Mouse (Mus musculus) layer of hippocampus, adult 11-12 months (tissue): ENCODE data around the gene Trap1a.
"Not testable (repeated sequence)": the region's sequence is repeated elsewhere in the genome, so short reads cannot be mapped to it uniquely, and the experiment has no call there.

Experiments used
- DNase-seq: peaks from one replicate; pipeline ENCODE4 v3.0.0; 2022; ENCODE audit warnings: low spot score

Trap1a gene

DNA sequence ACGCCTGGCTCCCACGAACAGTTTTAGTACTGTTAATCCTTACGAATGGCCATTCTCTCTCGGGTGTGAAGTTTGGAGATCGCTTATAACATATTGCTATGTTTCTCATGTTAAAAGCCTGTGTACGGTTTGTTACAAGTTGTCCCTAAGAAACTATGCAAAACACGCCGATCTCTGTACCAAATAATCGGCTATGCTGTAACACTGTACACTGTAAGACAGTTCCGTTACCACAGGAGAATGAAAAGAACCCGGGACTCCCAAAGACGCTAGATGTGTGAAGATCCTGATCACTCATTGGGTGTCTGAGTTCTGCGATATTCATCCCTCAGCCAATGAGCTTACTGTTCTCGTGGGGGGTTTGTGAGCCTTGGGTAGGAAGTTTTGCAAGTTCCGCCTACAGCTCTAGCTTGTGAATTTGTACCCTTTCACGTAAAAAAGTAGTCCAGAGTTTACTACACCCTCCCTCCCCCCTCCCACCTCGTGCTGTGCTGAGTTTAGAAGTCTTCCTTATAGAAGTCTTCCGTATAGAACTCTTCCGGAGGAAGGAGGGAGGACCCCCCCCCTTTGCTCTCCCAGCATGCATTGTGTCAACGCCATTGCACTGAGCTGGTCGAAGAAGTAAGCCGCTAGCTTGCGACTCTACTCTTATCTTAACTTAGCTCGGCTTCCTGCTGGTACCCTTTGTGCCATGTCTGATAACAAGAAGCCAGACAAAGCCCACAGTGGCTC, at the start of gene Trap1a:
Trap1a (plus strand) TSS at position 421 of the 732 bp plus-strand sequence.
- no peak for DNase-seq

GRCm38 (mm10) chrX:139293114-139293513, 40.4 kb upstream of the Trap1a start:
- DNase-seq = no peak

GRCm38 (mm10) chrX:139295325-139295724, 38.2 kb upstream of the Trap1a start:
- DNase-seq = no peak

DNA sequence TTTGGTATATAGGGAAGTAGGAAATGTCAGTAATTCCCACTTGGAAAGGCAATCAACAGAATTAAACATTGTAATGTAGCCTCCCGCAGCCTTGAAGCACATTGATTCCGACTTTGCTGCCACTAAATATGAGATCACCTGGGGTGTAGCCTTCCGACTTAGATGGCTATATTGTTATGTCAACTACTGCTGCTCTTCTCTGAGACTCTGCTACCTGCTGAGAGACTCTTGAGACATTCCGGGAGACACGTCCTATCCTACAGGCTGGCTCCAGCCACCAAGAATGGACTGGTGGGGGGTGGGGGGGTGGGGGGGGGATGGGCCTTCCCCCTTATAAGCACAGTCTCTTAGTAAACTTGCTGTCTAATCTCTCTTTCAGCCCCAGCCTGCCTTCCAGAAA, 16.1 kb upstream of the Trap1a start:
- DNase-seq = not testable (repeated sequence)

- DNase-seq = no peak
Measured at GRCm38 (mm10) chrX:139332583-139332982, 900 bp upstream of the Trap1a start.

DNA sequence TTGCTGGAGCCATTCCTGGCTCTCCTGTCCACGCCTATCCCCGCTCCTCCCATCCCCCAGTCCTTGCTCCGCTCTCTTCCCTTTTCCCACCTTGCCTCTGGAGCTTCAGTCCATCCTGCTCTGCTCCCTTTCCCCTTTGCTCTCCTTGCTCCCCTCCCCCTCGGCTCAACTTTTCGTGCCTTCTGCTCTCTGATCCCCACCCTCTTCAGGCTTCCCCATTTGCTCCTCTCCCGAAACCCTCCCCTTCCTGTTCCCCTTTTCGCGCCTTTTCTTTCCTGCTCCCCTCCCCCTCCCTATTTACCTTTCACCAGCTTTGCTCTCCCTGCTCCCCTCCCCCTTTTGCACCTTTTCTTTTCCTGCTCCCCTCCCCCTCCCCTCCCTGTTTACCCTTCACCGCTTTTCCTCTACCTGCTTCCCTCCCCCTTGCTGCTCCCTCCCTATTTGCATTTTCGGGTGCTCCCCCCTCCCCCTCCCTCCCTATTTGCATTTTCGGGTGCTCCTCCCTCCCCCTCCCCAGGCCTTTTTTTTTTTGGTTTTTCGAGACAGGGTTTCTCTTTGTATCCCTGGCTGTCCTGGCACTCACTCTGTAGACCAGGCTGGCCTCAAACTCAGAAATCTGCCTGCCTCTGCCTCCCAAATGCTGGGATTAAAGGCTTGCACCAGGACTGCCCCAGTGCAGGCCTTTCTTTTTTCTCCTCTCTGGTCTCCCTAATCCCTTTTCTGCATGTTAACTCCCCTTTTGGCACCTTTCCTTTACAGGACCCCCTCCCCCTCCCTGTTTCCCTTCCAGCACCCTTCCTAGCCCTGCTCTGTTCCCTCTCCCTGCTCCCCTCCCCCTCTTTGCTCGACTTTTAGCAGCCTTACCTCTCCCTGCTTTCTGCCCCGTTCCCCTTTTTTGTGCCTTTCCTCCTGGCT, 1.3 kb downstream of the Trap1a start:
- DNase-seq = no peak

DNA sequence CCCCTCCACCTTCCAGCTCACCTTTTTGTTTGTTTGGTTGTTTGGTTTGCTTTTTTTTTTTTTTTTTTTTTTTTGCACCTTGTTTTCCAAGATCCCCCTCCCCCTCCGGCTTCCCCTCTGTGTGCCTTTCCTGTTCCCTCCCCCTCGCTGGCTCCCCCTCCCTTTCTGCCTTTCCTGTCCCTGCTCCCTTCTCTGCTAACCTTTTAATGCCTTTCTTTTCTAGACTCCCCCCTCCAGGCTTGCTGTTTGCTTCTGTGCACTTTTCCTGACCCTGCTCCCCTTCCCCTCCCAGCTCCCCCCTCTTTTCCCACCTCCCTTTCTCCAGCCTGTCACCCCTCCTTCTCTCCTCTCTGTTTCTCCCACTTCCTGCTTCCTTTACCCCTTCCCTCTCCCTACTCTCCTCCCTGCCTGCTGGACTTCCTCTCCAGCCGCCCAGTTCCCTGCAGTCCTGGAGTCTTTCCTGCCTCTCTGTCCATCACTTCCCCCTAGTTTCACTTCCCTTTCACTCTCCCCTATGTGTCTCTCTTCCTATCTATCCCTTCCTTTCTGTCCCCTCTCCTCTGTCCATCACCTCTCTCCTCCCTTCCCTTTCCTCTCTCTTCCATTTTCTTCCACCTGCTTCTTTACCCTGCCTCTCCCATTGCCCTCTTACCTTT, 2.1 kb downstream of the Trap1a start:
- DNase-seq = no peak

GRCm38 (mm10) chrX:139339553-139339952, 6.1 kb downstream of the Trap1a start:
- DNase-seq = no peak

- no peak for DNase-seq
Measured at GRCm38 (mm10) chrX:139341185-139341584, 7.7 kb downstream of the Trap1a start.

GRCm38 (mm10) chrX:139352192-139352772, 18.8 kb downstream of the Trap1a start:
- no peak for DNase-seq

DNA sequence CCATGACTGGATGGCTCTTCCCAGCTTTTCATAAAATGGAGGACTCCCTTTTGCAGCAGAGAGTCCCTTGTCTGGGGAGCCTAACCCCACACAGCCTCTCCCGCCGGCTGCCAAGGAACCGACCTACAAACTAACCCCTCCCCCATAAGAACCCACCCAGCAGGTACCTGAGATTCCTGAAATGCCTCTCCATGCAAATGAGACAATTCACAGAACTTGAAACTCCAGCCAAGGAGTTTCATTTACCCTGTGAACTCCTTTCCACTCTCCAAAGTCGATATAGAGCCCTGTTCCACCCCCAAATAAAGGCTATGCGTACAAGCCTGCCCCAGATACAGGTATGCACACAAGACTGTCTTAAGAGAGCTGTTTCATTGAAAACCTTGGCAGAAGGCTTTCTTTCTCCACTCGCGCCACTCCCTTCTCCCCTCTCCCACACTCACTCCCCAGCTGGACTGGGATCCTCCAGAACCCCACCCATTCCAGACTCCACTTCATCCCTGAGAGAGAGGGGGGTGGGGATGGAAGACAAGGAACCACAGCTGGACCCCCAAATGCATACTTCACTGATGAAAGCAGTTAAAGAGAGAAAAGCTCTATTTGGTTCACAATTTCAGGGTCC, 24.3 kb downstream of the Trap1a start:
- DNase-seq = no peak

GRCm38 (mm10) chrX:139358361-139358760, 24.9 kb downstream of the Trap1a start:
- no peak for DNase-seq

- DNase-seq = no peak
Measured at GRCm38 (mm10) chrX:139366837-139367528, 33.5 kb downstream of the Trap1a start.

DNA sequence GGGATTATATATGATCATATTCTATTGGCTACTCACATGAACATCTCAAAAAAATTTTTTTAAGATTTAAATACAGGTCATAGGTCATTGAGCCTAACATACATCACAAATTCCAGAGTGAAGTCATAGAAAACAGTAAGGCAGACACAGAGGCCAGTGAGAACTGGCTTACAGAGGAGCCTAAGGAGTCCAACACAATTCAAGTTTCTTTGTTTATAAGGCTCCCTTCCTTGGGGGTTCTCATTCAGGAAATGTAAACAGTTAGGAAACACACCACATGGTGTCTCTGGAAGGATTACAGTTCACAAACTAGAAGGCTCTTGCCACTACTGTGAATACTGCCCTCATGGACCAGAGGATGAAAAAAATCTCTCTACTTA, 34.0 kb downstream of the Trap1a start:
- no peak for DNase-seq

GRCm38 (mm10) chrX:139369122-139369521, 35.6 kb downstream of the Trap1a start:
- peak; percentile 23 for DNase-seq

DNA sequence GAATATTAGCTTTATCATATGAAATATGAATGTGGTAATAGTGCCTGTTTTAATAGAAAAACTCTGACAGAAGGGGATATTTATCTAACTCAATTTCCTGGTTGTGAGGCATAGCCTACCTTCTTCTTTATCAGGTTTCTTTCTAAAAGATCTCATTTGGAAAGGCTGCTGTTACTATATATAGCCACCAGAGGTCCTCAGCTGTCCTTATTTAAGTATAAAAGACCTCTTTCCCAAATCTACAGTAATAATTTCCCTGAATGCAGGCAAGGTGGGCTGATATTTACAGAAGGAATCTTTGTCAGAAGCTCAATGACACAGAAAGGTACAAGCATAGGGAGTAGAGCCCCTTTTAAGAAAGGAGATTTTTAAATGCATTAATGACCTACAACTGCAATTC, 39.2 kb downstream of the Trap1a start:
- peak; percentile 15 for DNase-seq
